Mouse (Mus musculus) ES-Bruce4 (cell line): ENCODE results near the gene Cwc27.

Experiments
- CTCF ChIP-seq: IDR thresholded peaks from one replicate; pipeline ENCODE4 v1.8.1; 2011; ENCODE audit warnings: low read depth, low read length
- EP300 ChIP-seq: IDR thresholded peaks from 2 replicates; pipeline ENCODE4 v1.6.1; 2011; ENCODE audit warnings: low read depth, low read length; ENCODE audit not compliant: insufficient read depth
- POLR2A ChIP-seq: IDR thresholded peaks from one replicate; pipeline ENCODE4 v1.8.1; 2011; ENCODE audit warnings: low read length; ENCODE audit not compliant: insufficient read depth

DNA sequence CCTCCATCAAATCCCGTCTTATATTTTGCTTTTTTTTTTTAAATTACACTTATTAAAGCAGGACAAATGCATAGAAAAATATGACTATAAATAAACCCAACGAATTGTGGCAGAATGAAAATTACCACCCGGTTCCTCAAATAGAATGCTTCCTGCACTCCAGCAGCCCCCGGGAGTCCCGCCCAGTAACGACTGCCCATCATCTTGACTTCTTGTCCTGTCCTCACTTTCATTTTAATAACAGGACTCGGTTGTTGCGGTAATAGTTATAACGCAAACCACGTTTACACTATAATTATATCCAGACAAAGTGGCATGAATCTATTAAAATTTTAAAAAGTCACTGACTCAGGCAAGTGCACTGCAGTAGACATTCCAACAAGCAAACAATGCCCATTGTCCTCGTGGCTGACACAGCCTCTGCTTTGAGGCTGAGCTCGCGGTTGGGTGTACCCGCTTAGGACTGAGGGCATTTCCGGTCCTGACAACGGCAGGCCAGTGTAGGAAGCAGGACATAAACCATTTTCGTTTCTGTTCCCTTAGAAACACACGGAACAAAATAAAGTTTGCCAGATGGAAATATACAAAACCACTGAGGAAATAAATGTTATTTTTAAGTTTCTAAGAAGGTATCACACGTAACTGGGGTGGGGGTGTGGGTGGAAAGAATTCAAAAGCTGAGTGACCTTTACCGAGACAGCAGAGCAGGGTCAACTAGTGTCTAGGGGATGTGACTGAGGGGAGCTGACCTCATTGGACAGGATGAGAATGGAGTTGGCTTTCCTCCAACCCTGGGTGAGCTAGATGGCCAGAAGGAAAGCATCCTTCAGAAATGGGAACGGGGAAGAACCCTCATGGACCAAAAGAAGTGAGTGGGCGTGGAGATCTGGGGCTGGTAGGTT lies 206.5 kb downstream of the Cwc27 start:
- TF ChIP-seq CTCF (no peak), POLR2A (no peak), EP300 (no peak)
